Mouse (Mus musculus): Measurements from ENCODE around the gene Armcx6.
"Not testable (repeated sequence)": the region's sequence is repeated elsewhere in the genome, so short reads cannot be mapped to it uniquely, and the experiment has no call there.

The Armcx6 gene

GRCm38 (mm10) chrX:134750764-134751592 lies at the start of gene Armcx6:
Gene Armcx6 (minus strand): TSS chrX:134751417.
- DNase-seq (ENCODE audit: low read depth, low spot score): peak; percentile 83

GRCm38 (mm10) chrX:134787728-134788127 lies 36.5 kb upstream of the Armcx6 start:
- no peak for DNase-seq (ENCODE audit: low read depth, low spot score)

DNA sequence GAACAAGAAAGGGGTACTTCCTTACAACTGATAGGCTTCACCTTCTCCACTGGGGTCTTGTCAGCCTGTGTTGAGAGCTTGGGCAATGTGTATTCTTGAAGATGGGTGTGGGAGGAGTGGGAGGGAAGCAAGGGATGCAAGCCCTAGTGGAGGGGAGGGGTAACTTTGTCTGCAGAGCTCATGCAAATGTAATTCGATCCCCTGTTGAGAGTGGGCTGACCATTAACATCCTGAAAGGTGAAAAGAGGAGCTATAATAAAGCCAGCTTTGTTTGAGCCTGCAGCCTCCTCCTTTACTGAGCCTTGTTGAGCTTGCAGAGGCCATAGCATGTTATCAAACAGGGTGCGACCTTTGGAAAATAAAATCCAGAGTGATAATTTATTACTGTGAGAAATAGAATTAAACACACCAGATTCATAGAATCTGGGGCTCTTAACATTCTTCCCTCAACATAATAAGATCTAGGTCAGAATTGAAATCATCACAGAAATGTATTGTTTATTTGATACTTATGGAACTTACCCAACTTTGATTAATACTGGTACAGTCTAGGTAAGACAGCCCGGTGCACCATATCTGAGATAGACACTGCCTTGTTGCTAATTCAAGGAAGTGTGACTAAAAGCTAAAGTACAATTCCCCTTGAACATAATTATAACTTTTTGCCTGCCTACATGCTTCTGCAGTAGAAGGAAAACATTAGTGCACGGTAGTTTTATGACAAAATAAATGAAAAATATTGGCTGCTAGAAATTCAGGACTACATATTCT lies 12.4 kb upstream of the Armcx6 start:
- DNase-seq (ENCODE audit: low read depth, low spot score): not testable (repeated sequence)

DNA sequence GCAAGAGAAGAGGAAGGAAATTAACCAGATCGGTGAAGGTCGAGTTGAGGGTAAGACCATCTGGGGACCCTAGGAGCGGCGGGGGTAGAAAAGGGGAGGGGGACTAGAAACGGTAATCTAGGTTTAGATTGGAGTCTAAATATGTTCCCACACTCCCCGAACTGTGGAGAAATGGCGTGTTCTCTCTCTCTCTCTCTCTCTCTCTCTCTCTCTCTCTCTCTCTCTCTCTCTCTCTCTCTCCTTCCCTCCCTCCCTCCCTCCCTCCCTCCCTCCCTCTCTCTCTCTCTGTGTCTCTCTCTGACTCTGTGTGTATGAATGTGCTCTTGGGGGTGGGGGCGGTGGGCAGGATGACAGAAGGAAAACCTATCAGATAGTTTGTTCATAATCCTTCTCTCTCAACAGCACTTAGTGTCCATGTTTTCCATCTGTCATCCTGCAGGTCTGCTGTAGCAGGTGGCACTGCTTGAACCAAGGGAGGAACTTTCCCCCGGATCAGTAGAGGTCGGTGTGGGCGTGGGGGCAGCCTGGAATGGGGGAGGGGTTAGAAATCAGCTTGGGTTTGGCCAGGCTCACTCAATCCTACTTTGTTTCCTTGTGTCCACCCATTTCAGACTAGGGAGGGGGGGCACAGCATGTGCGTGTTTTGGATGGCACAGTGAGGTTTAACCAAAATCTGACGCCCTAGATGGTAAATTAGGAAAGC lies 6.2 kb upstream of the Armcx6 start:
- DNase-seq (ENCODE audit: low read depth, low spot score): no peak

- DNase-seq (ENCODE audit: low read depth, low spot score): peak; percentile 68
Observed at GRCm38 (mm10) chrX:134756434-134757292, 5.4 kb upstream of the Armcx6 start, which contains the start of gene Armcx3. Gene Armcx3 (plus strand): TSS chrX:134756595.

- DNase-seq (ENCODE audit: low read depth, low spot score): peak; percentile 31
Observed at GRCm38 (mm10) chrX:134752584-134752983, 1.4 kb upstream of the Armcx6 start.

GRCm38 (mm10) chrX:134751910-134752309 lies 693 bp upstream of the Armcx6 start:
- no peak for DNase-seq (ENCODE audit: low read depth, low spot score)

DNA sequence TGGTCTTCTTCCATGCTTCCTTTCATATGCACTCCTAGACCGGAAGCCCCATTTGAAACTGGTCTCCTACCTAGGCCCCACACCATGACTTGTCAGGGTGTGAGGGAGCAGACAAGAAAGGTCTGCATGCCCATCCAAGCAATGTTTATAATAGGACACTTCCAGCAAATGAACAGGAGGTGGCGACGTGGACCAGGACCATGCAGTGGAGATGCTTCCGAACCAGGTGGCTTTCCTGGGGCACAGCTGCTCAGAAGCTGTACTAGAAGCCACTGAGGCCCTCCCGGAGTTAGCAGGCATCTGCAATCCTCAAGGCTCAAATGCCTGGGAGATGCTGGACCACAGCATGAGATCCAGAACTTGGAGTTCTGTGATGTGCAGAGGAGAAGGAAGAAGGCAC lies 4.8 kb downstream of the Armcx6 start:
- DNase-seq (ENCODE audit: low read depth, low spot score): peak; percentile 52

GRCm38 (mm10) chrX:134741862-134742261 lies 9.4 kb downstream of the Armcx6 start:
- no peak for DNase-seq (ENCODE audit: low read depth, low spot score)

DNA sequence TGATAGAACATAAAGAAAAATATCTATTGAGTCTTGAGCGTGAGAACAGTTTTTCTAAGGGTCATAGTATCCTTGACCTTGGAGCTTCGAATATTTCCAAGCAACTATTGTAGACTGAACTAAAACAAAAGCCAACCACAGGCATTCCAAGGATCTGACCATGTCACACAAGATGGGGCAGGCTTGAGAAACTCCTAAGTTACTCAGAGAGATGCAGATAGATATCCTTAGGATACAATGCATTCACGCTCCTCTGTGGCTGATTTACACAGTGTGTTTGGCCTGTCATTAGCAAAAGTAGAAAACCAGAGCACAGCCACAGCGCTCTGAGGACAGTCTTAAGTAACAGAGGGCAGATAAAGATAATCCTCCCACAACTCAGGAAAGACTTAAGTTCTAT lies 12.1 kb downstream of the Armcx6 start:
- DNase-seq (ENCODE audit: low read depth, low spot score): no peak

DNA sequence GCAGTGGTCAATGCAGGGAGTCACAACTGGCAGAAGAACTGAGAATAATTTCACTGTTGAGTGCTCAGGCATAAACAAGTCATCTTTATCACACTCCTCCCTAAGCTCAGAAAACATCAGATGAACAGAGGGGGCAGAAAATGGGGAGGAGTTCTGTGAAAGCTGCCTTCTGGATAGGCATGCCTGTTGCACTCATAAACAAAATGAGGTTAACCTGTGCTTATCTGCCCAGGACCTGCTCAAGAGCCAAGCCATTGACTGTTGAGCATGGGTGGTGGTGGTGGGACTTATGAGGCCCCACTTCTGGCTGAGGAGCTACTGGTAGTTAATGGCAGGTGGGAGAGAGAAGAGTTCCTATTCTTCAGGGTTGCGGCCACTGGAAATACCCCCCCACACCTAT lies 13.4 kb downstream of the Armcx6 start:
- no peak for DNase-seq (ENCODE audit: low read depth, low spot score)

DNA sequence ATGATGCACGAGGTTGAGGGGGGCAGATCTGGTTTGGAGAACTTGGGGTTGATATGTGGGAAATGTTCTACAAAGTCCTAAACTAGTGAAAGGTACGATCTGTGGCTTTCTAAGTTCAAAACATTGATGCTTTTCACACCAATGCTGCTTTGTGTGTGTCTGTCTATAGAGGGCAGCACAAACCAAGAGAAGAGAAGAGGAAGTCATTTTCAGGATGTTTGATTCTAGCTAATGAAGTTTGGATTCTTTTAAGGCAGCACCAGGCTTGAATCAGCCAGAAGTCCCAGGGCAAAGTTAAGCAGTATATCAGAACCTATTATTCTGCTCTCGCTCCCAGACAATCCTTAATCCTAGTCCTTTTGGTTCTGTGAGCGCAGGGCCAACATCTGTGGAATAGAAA lies 21.4 kb downstream of the Armcx6 start:
- DNase-seq (ENCODE audit: low read depth, low spot score): no peak

DNA sequence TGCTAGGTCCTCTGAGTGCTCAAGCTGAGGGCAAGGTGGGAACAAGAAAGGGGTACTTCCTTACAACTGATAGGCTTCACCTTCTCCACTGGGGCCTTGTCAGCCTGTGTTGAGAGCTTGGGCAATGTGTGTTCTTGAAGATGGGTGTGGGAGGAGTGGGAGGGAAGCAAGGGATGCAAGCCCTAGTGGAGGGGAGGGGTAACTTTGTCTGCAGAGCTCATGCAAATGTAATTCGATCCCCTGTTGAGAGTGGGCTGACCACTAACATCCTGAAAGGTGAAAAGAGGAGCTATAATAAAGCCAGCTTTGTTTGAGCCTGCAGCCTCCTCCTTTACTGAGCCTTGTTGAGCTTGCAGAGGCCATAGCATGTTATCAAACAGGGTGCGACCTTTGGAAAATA lies 27.5 kb downstream of the Armcx6 start:
- DNase-seq (ENCODE audit: low read depth, low spot score): not testable (repeated sequence)

- DNase-seq (ENCODE audit: low read depth, low spot score): peak; percentile 70
Observed at GRCm38 (mm10) chrX:134718524-134718923, 32.7 kb downstream of the Armcx6 start.

GRCm38 (mm10) chrX:134717752-134718308 lies 33.4 kb downstream of the Armcx6 start, which contains the start of gene Armcx1:
Gene Armcx1 (plus strand): TSS chrX:134717963.
- DNase-seq (ENCODE audit: low read depth, low spot score): peak; percentile 79

DNA sequence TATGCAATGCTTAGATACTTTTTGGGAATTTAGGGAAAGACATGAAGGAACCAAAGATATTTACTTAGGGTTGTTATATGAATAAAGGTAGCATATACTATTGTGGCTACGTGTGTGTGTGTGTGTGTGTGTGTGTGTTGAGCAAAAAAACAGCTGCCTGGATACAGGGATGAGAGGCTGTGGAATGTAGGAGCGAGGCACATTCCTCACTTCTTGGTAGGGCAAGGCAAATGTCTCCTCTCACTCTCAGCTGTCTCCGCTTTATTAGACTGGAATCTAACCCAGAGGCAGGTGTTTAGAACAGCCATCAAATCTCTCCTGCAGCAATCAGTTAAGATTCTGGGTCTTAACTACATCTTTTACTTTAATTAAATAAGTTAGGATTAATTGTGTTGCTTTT lies 34.4 kb downstream of the Armcx6 start:
- DNase-seq (ENCODE audit: low read depth, low spot score): peak; percentile 26
